Mouse (Mus musculus) ES-E14 (cell line): ENCODE measurements around the gene Prnp. TPM values are rescaled to one million over a fixed set of nuclear protein-coding genes. Genes with fewer than 3 reads are reported as not detected.
A peak's percentile ranks its signal among the peaks of the same experiment; 100 is the strongest.

Experiments
- DNase-seq: peaks from one replicate; pipeline ENCODE4 v3.0.0-alpha.2; 2013; ENCODE audit warnings: low read depth, low spot score
- H3K27ac ChIP-seq: 2 replicates; pipeline ENCODE4 v1.5.1; 2012; ENCODE audit warnings: low read depth, mild to moderate bottlenecking, low read length, moderate library complexity, mixed read lengths; ENCODE audit not compliant: poor library complexity, insufficient read depth, severe bottlenecking
- H3K36me3 ChIP-seq: 2 replicates; pipeline ENCODE4 v1.6.1; 2012; ENCODE audit warnings: mild to moderate bottlenecking, low read length, moderate library complexity, mixed read lengths; ENCODE audit not compliant: control insufficient read depth, poor library complexity, insufficient read depth, severe bottlenecking
- H3K4me1 ChIP-seq, 2 experiments: fragments of 150-350 bp in 1 of 2; sonication (generic) in 1 of 2; 2 replicates each; pipeline ENCODE4 v1.6.1; 2012; ENCODE audit warnings: low read length in 2 of 2, mild to moderate bottlenecking in 1 of 2, mixed read lengths in 1 of 2; ENCODE audit not compliant: control insufficient read depth in 2 of 2, insufficient read depth in 2 of 2, poor library complexity in 1 of 2
- H3K4me3 ChIP-seq, 2 experiments: fragments of 150-350 bp in 1 of 2; sonication (generic) in 1 of 2; 2 replicates each; pipeline ENCODE4 v1.5.1; 2012; ENCODE audit warnings: low read length in 2 of 2, low read depth in 1 of 2, mild to moderate bottlenecking in 1 of 2, mixed read lengths in 1 of 2; ENCODE audit not compliant: insufficient read depth in 1 of 2, poor library complexity in 1 of 2, severe bottlenecking in 1 of 2
- H3K9ac ChIP-seq: 2 replicates; pipeline ENCODE4 v1.6.1; 2012; ENCODE audit warnings: low read depth, mild to moderate bottlenecking, low read length, mixed read lengths; ENCODE audit not compliant: poor library complexity, insufficient read depth, severe bottlenecking
- H3K9me3 ChIP-seq: fragments of 150-350 bp; sonication (generic); 2 replicates; pipeline ENCODE4 v1.6.1; 2012; ENCODE audit warnings: low read depth, mild to moderate bottlenecking, low read length; ENCODE audit not compliant: control insufficient read depth, insufficient read depth
- CHD2 ChIP-seq: IDR thresholded peaks from 2 replicates; pipeline ENCODE4 v1.6.1; 2014; ENCODE audit warnings: mild to moderate bottlenecking, low read depth, low read length, inconsistent platforms
- HCFC1 ChIP-seq: IDR thresholded peaks from 2 replicates; pipeline ENCODE4 v1.6.1; 2012; ENCODE audit warnings: low read length, inconsistent platforms, borderline replicate concordance; ENCODE audit not compliant: insufficient read depth
- MAFK ChIP-seq: IDR thresholded peaks from 2 replicates; pipeline ENCODE4 v1.6.1; 2014; ENCODE audit warnings: mild to moderate bottlenecking, low read depth, low read length, inconsistent platforms; ENCODE audit not compliant: insufficient read depth
- ZC3H11A ChIP-seq: IDR thresholded peaks from 2 replicates; pipeline ENCODE4 v1.6.1; 2012; ENCODE audit warnings: low read depth, mild to moderate bottlenecking, inconsistent platforms, low read length, borderline replicate concordance
- ZNF384 ChIP-seq: IDR thresholded peaks from 2 replicates; pipeline ENCODE4 v1.6.1; 2012; ENCODE audit warnings: low read depth, low read length, inconsistent platforms
- in situ Hi-C, 2 experiments: fragments of 600-800 bp; cut with MboI; formaldehyde crosslinking; loops; one replicate each; pipeline ENCODE4 v1.15.1; 2025; ENCODE audit warnings: low sequenced_read_pairs in 2 of 2, inconsistent platforms in 1 of 2; ENCODE audit not compliant: unreplicated experiment in 2 of 2
- total RNA-seq: library from RNA; depleted of rRNA; stranded (reverse); fragments of 300-350 nt; gene quantifications from 2 replicates; pipeline ENCODE4 v1.2.3, GENCODE M21; 2012

Prnp gene
- total RNA-seq, 1 experiment = 30.8 TPM

DNA sequence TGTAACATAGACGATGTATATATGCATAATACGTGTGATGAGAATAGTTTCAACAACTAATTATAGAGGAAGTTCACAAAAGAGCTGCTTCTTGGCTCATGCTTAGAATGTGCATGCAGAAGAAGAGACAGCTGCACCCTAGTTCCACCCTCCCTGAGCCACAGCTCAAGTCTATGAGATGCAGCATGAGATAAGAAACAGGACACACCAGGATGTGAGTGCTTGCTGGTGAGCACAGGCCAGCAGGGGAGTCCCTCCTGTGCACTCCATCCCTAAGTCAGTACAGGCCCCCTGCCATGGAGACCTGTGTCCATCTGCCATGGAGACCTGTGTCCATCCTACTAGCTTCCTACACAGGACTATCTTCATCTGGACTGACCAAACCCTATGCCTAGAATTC is 60.9 kb downstream of the Prnp start:
- no peak for TF ChIP-seq ZC3H11A
- TF ChIP-seq ZNF384 = no peak
- no peak for TF ChIP-seq HCFC1
- no peak for TF ChIP-seq CHD2
- no peak for TF ChIP-seq MAFK
- no peaks in the 10 kb centered on the region for H3K9me3 ChIP-seq
- in situ Hi-C loops = no loop called here
- no peak overlapping the region for H3K27ac ChIP-seq
- H3K9ac ChIP-seq = no peak overlapping the region
- DNase-seq = no peak
- 0 out of 4 replicates have a peak, but pooled peaks cover 0 to 1% of the 10 kb centered on the region in 2 experiments for H3K4me1 ChIP-seq
- no peaks in the 10 kb centered on the region for H3K36me3 ChIP-seq
- no peak overlapping the region for H3K4me3 ChIP-seq

DNA sequence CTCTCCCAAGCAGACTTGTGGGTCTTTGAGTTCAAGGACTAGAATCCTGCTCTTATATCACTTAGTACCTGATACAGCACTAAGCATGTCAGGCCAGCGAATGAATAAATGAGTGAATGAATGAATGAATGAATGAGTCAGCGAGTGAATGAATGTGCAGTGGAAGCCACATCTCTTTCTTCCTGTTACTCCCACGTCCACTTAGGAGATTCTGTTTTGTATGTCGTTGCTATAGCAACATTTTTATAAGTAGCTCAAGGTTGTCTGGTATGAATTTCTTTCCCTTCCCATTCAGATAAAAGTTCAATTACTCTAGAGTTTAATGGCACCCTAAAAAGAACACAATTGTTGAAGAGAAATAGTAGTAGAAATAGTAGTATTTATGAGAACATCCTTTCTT is 61.4 kb downstream of the Prnp start:
- in situ Hi-C loops = no loop called here
- Histone ChIP-seq H3K9ac (no peak overlapping the region), H3K27ac (no peak overlapping the region), H3K4me1 (0 out of 4 replicates have a peak, but pooled peaks cover 0 to 1% of the 10 kb centered on the region in 2 experiments), H3K9me3 (no peaks in the 10 kb centered on the region), H3K4me3 (no peak overlapping the region), H3K36me3 (no peaks in the 10 kb centered on the region)
- DNase-seq = no peak
- TF ChIP-seq MAFK (no peak), HCFC1 (no peak), ZC3H11A (no peak), ZNF384 (no peak)

DNA sequence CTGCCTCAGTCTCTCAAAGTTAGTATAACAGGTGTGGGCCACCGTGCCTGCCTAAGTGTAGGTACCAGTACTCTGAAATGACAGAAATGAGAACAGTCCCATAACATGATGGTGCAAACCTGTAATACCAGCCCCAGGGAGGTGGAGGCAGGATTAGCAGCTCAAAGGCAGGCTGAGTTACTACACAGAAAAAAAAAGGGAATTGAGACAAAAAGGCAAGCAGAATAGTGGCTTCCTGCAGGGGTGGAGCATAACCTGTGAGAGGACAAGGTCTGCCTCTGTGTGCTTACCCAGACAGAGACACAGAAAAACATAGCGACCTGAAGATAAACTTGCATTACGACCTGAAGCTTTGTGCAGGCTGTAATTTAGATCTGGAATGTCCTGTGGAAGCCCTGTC is 66.9 kb downstream of the Prnp start:
- no peak overlapping the region for H3K4me3 ChIP-seq
- H3K4me1 ChIP-seq = no peaks in the 10 kb centered on the region
- no peak for TF ChIP-seq MAFK
- no peak for TF ChIP-seq ZNF384
- TF ChIP-seq ZC3H11A = no peak
- no peak for TF ChIP-seq HCFC1
- TF ChIP-seq CHD2 = no peak
- H3K27ac ChIP-seq = no peak overlapping the region
- H3K9ac ChIP-seq = no peak overlapping the region
- in situ Hi-C loops = no loop called here
- H3K36me3 ChIP-seq = no peaks in the 10 kb centered on the region
- no peak for DNase-seq
- no peaks in the 10 kb centered on the region for H3K9me3 ChIP-seq

- TF ChIP-seq MAFK (no peak), ZNF384 (no peak), HCFC1 (no peak), CHD2 (no peak), ZC3H11A (no peak)
- Histone ChIP-seq H3K9me3 (no peaks in the 10 kb centered on the region), H3K36me3 (no peaks in the 10 kb centered on the region), H3K4me3 (no peak overlapping the region), H3K27ac (no peak overlapping the region), H3K4me1 (no peaks in the 10 kb centered on the region), H3K9ac (no peak overlapping the region)
- DNase-seq = no peak
- in situ Hi-C loops = loop anchor here in 1 of 2 experiments (10.0 kb wide), 1 partner anchor 154 kb away; no protein-coding TSS in a partner anchor
Measured at GRCm38 (mm10) chr2:131980866-131981265, 71.1 kb downstream of the Prnp start.

DNA sequence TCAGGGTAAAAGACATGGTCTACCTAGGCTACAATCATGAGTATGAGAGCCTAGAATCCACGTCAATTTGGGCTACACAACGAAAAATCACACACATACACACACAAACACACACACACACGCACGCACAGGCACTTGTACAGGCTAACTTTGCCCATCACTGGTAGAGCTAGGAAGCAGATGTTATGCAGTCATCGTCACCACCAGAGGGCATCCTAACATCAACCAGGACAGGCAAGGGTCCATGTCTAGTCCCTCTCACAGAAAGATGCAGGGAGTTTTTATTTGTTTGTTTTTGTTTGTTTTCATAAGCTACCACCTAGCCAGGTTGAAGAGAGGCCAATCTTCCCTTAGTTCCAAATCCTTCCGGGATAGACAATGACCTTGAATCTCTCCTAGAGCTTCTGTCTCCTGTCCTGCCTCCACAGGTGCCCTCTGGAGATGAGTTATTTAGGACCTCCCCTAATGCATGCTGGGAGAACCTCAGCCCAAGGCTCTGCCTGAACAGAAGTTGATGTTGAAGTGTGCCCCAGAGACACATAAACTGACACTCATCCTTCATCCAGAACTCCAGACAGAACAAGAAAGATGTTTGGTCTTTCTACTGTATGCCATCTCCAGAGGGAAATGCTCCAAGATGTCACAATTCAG is 72.9 kb downstream of the Prnp start:
- in situ Hi-C loops = loop anchor here in 1 of 2 experiments (10.0 kb wide), 1 partner anchor 152 kb away; no protein-coding TSS in a partner anchor
- Histone ChIP-seq H3K9me3 (no peaks in the 10 kb centered on the region), H3K27ac (no peak overlapping the region), H3K4me3 (no peak overlapping the region), H3K9ac (no peak overlapping the region), H3K4me1 (no peaks in the 10 kb centered on the region), H3K36me3 (no peaks in the 10 kb centered on the region)
- TF ChIP-seq ZNF384 = no peak
- peak; percentile 94; the same call in 1 of the 2 replicates for TF ChIP-seq ZC3H11A
- DNase-seq = peak; percentile 52
